Comparison of ENCODE assay signal across 11 mouse cellular contexts in the genomic region with DNA sequence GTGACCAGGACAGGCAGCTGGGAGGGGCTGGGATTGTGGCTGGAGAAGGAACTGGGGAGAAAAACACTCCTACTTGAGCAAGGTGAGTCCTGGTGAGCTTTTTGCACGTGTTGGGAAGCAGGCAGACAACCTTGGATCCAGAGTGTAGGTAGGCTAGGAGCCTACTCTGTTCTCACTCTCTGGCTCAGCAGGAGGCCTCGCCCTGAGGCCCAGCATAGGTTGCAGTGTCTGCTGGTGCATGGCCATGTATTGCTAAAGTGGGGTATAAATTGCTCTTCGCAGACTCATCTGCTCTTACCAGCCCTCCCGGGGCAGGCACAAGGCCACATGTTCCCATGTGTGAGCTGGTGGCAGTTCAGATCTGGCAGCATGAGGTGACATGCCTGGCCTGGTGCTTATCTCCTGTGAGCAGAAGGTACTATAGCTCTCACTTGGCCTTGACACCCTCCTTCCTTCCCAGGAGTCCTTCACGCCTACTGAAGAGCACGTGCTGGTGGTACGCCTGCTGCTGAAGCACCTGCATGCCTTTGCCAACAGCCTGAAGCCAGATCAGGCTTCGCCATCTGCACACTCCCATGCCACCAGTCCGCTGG. TPM values are rescaled to one million over a fixed set of nuclear protein-coding genes. Genes with fewer than 3 reads are reported as not detected.
A peak's percentile ranks its signal among the peaks of the same experiment; 100 is the strongest.
DNase-seq lines count a peak whose midpoint lies in the region; ATAC-seq lines count a peak whose summit lies in the region.
"Had no signal": no experiment of that assay in that cellular context is flagged by ENCODE, and none has a peak within 500 bp of the region (broad histone marks: within the 10 kb centered on the region; RNA-seq: fewer than 3 reads in every experiment).

No protein-coding gene starts in this region.

- H3K4me1 ChIP-seq in kidney, embryonic 15.5 days = no peaks in the 10 kb centered on the region
- H3K4me1 ChIP-seq in embryonic facial prominence, embryonic 13.5 days = no peaks in the 10 kb centered on the region
- peaks cover 60% of the 10 kb centered on the region for H3K4me1 ChIP-seq in liver, embryonic 13.5 days (replicated peaks)
- no peaks in the 10 kb centered on the region for H3K4me1 ChIP-seq in hindbrain, embryonic 16.5 days (ENCODE audit: control insufficient read depth, insufficient read depth, low read depth, low read length)

- DNase-seq in kidney, adult 11 months = no peak
- peak; percentile 81 for DNase-seq in liver, embryonic 13.5 days
- peak; percentile 80 for DNase-seq in spleen, postnatal 4 days (ENCODE audit: low spot score in 2 of 2)
- no peak for DNase-seq in embryo, embryonic 10 days (ENCODE audit: low spot score)
- DNase-seq in ovary, postnatal 10 days (ENCODE audit: low spot score) = no peak
- DNase-seq: lung, postnatal 4 days had no signal

- H3K9me3 ChIP-seq in kidney, embryonic 15.5 days (replicated peaks) = no peaks in the 10 kb centered on the region
- H3K9me3 ChIP-seq in embryonic facial prominence, embryonic 13.5 days = no peaks in the 10 kb centered on the region
- H3K9me3 ChIP-seq in liver, embryonic 13.5 days (replicated peaks) = no peaks in the 10 kb centered on the region
- no peaks in the 10 kb centered on the region for H3K9me3 ChIP-seq in hindbrain, embryonic 16.5 days (ENCODE audit: control insufficient read depth, low read length)
- H3K9me3 ChIP-seq: heart, embryonic 15.5 days had no signal

- peaks cover 91% of the 10 kb centered on the region for H3K36me3 ChIP-seq in kidney, embryonic 15.5 days
- peaks cover 88% of the 10 kb centered on the region for H3K36me3 ChIP-seq in embryonic facial prominence, embryonic 13.5 days
- H3K36me3 ChIP-seq in liver, embryonic 13.5 days = peaks cover 92% of the 10 kb centered on the region
- peaks cover 26% of the 10 kb centered on the region for H3K36me3 ChIP-seq in hindbrain, embryonic 16.5 days (ENCODE audit: control insufficient read depth, insufficient read depth, low read length)

- H3K4me2 ChIP-seq in kidney, embryonic 15.5 days = no peak overlapping the region
- H3K4me2 ChIP-seq in embryonic facial prominence, embryonic 13.5 days = no peak overlapping the region
- H3K4me2 ChIP-seq in liver, embryonic 13.5 days = peak overlapping the region; percentile 49
- no peak overlapping the region for H3K4me2 ChIP-seq in hindbrain, embryonic 16.5 days (ENCODE audit: low read length)
- H3K4me2 ChIP-seq: heart, embryonic 15.5 days had no signal

- H3K9ac ChIP-seq in kidney, embryonic 15.5 days = no peak overlapping the region
- 0 out of 2 replicates have a peak overlapping the region, but pooled peaks have one; percentile 17 for H3K9ac ChIP-seq in embryonic facial prominence, embryonic 13.5 days
- H3K9ac ChIP-seq in liver, embryonic 13.5 days = peak overlapping the region; percentile 66
- H3K9ac ChIP-seq in hindbrain, embryonic 16.5 days (ENCODE audit: low read depth, low read length) = no peak overlapping the region
- H3K9ac ChIP-seq: heart, embryonic 15.5 days had no signal

- no peak overlapping the region for H3K4me3 ChIP-seq in kidney, embryonic 15.5 days (replicated peaks)
- H3K4me3 ChIP-seq in embryonic facial prominence, embryonic 13.5 days = no peak overlapping the region
- H3K4me3 ChIP-seq in liver, embryonic 13.5 days (replicated peaks) = 0 out of 2 replicates have a peak overlapping the region, but pooled peaks have one; percentile 12
- H3K4me3 ChIP-seq in hindbrain, embryonic 16.5 days (ENCODE audit: low read length) = no peak overlapping the region
- H3K4me3 ChIP-seq: heart, embryonic 15.5 days had no signal

- 0 out of 2 replicates have a peak, but pooled peaks have one; percentile 56 for ATAC-seq in kidney, embryonic 15.5 days (replicated peaks; ENCODE audit: low FRiP score)
- no peak for ATAC-seq in embryonic facial prominence, embryonic 13.5 days (ENCODE audit: insufficient number of reproducible peaks, insufficient read depth, low FRiP score, low TSS enrichment, low read depth)
- ATAC-seq in liver, embryonic 13.5 days (ENCODE audit: low read depth) = peak; percentile 97
- ATAC-seq in hindbrain, embryonic 16.5 days = no peak
- ATAC-seq: inflammation-experienced regulatory T-cells, adult 6 months had no signal

- H3K27ac ChIP-seq in kidney, embryonic 15.5 days = no peak overlapping the region
- no peak overlapping the region for H3K27ac ChIP-seq in embryonic facial prominence, embryonic 13.5 days
- H3K27ac ChIP-seq in liver, embryonic 13.5 days = peak overlapping the region; percentile 99
- no peak overlapping the region for H3K27ac ChIP-seq in hindbrain, embryonic 16.5 days (ENCODE audit: low read depth, low read length)
- H3K27ac ChIP-seq: heart, embryonic 15.5 days had no signal

- 92% methylated on average over 9 of the region's 9 CpGs for WGBS in kidney, embryonic 15.5 days
- 89% methylated on average over 9 of the region's 9 CpGs for WGBS in embryonic facial prominence, embryonic 13.5 days
- 37% methylated on average over 9 of the region's 9 CpGs for WGBS in liver, embryonic 13.5 days (ENCODE audit: insufficient replicate concordance)
- WGBS in hindbrain, embryonic 16.5 days = 89% methylated on average over 9 of the region's 9 CpGs

- H3K27me3 ChIP-seq in kidney, embryonic 15.5 days = no peaks in the 10 kb centered on the region
- H3K27me3 ChIP-seq in embryonic facial prominence, embryonic 13.5 days = no peaks in the 10 kb centered on the region
- no peaks in the 10 kb centered on the region for H3K27me3 ChIP-seq in liver, embryonic 13.5 days
- H3K27me3 ChIP-seq in hindbrain, embryonic 16.5 days (replicated peaks; ENCODE audit: control insufficient read depth, insufficient read depth, low read length) = no peaks in the 10 kb centered on the region
- H3K27me3 ChIP-seq: heart, embryonic 15.5 days had no signal

RNA-seq across cellular contexts. Expression of gene Ccdc74a, which starts 8.1 kb away (rescaled TPM):
- 6.8 and 7.8 TPM in 2 replicates for polyA plus RNA-seq in kidney, embryonic 15.5 days (2015; fragmentation: Nextera tagmentation; extraction: Ambion mirVana)
- 8.7 and 10.4 TPM in 2 replicates for polyA plus RNA-seq in embryonic facial prominence, embryonic 13.5 days (2015; fragmentation: Nextera tagmentation; extraction: Ambion mirVana)
- polyA plus RNA-seq in liver, embryonic 13.5 days (2015; fragmentation: Nextera tagmentation; extraction: Ambion mirVana) = 1.6 and 2.3 TPM in 2 replicates
- 16.6 and 18.0 TPM in 2 replicates for polyA plus RNA-seq in hindbrain, embryonic 16.5 days (2015; fragmentation: Nextera tagmentation; extraction: Ambion mirVana)

RNA-seq across cellular contexts. Expression of gene Smpd4, which starts 19.0 kb away (rescaled TPM):
- 38.8 and 42.6 TPM in 2 replicates for polyA plus RNA-seq in kidney, embryonic 15.5 days (2015; fragmentation: Nextera tagmentation; extraction: Ambion mirVana)
- 39.0 and 39.8 TPM in 2 replicates for polyA plus RNA-seq in embryonic facial prominence, embryonic 13.5 days (2015; fragmentation: Nextera tagmentation; extraction: Ambion mirVana)
- 16.7 and 22.5 TPM in 2 replicates for polyA plus RNA-seq in liver, embryonic 13.5 days (2015; fragmentation: Nextera tagmentation; extraction: Ambion mirVana)
- polyA plus RNA-seq in hindbrain, embryonic 16.5 days (2015; fragmentation: Nextera tagmentation; extraction: Ambion mirVana) = 23.6 and 30.4 TPM in 2 replicates

RNA-seq across cellular contexts. Expression of gene Slc7a4, which starts 55.1 kb away (rescaled TPM):
- 8.6 and 10.3 TPM in 2 replicates for polyA plus RNA-seq in kidney, embryonic 15.5 days (2015; fragmentation: Nextera tagmentation; extraction: Ambion mirVana)
- 5.5 and 6.0 TPM in 2 replicates for polyA plus RNA-seq in embryonic facial prominence, embryonic 13.5 days (2015; fragmentation: Nextera tagmentation; extraction: Ambion mirVana)
- 1.3 and 1.8 TPM in 2 replicates for polyA plus RNA-seq in liver, embryonic 13.5 days (2015; fragmentation: Nextera tagmentation; extraction: Ambion mirVana)
- 53.9 and 54.6 TPM in 2 replicates for polyA plus RNA-seq in hindbrain, embryonic 16.5 days (2015; fragmentation: Nextera tagmentation; extraction: Ambion mirVana)

Comparison
In these comparisons a context has a peak if more than half of its experiments do, and no peak if none do; other contexts are left out.
1. ATAC-seq: peak in kidney, embryonic 15.5 days (single experiment) and liver, embryonic 13.5 days (single experiment); none in embryonic facial prominence, embryonic 13.5 days (single experiment) and hindbrain, embryonic 16.5 days (single experiment).
2. H3K9ac ChIP-seq: peak in embryonic facial prominence, embryonic 13.5 days (single experiment) and liver, embryonic 13.5 days (single experiment); none in kidney, embryonic 15.5 days (single experiment) and hindbrain, embryonic 16.5 days (single experiment).
3. DNase-seq: peak in liver, embryonic 13.5 days (single experiment) and spleen, postnatal 4 days (2 of 2); none in kidney, adult 11 months (single experiment), embryo, embryonic 10 days (single experiment) and ovary, postnatal 10 days (single experiment).